Mouse (Mus musculus) heart, adult 11 months (tissue): ENCODE measurements around the gene Mapkapk5.

ENCODE experiments used
- DNase-seq: peaks from one replicate; pipeline ENCODE4 v3.0.0; 2022

Mapkapk5 gene

DNA sequence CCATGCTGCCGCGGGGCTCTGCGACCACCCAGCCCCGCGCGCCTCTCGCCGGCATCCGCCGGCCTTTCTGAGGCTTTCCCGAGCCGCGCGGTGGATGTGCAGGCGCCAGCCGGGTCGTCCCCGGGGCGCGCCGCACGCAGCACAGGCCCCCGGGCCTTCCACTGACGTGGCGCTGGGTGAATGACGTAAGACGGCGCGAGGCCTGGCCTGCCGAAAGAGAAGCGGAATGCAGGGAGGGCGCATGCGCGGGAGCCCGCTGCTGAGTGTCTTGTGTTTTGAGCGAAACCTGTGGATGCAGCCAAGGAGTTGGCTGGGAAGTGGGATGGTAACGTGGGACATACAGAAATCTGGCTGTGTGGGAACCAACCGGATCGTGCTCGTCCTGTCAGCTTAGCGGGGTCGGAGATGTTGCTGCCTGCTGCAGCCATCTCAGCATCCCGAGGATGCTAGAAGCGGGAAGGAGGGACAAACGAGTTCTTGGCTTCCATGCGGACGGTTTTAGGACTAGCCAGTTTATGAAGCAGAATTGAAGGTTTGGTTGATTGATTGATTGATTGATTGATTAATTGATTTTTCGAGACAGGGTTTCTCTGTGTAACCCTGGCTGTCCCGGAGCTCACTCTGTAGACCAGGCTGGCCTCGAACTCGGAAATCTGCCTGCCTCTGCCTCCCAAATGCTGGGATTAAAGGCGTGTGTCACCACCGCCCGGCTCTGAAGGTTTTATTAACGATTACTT, at the start of gene Mapkapk5:
Gene Mapkapk5, minus strand, starts transcription at position 113 of the 737 bp plus-strand sequence.
- peak; percentile 99 for DNase-seq

DNA sequence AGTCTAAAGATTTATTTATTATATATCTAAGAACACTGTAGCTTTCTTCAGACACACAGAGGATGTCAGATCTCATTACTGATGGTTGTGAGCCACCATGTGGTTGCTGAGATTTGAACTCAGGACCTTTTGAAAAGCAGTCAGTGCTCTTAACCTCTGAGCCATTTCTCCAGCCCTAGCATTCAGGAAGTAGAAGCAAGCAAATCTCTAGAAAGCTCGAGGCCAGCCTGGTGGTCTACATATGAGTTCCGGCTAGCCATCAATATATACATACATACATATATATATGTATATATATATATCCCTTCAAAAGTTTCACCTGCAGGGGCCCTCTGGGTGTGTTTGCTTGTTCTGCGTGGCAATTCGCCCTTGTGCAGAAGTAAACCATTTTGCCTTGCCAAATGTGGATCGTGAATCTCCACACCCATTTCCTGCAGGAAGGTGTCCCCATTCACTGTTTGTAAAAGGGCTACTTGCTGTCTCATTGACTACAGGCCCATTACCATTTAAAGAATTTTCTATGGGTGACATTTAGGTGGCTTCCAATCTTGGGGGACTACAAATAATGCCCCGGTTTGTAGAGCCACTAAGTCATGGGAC, 49.1 kb upstream of the Mapkapk5 start:
- peak; percentile 92 for DNase-seq

DNA sequence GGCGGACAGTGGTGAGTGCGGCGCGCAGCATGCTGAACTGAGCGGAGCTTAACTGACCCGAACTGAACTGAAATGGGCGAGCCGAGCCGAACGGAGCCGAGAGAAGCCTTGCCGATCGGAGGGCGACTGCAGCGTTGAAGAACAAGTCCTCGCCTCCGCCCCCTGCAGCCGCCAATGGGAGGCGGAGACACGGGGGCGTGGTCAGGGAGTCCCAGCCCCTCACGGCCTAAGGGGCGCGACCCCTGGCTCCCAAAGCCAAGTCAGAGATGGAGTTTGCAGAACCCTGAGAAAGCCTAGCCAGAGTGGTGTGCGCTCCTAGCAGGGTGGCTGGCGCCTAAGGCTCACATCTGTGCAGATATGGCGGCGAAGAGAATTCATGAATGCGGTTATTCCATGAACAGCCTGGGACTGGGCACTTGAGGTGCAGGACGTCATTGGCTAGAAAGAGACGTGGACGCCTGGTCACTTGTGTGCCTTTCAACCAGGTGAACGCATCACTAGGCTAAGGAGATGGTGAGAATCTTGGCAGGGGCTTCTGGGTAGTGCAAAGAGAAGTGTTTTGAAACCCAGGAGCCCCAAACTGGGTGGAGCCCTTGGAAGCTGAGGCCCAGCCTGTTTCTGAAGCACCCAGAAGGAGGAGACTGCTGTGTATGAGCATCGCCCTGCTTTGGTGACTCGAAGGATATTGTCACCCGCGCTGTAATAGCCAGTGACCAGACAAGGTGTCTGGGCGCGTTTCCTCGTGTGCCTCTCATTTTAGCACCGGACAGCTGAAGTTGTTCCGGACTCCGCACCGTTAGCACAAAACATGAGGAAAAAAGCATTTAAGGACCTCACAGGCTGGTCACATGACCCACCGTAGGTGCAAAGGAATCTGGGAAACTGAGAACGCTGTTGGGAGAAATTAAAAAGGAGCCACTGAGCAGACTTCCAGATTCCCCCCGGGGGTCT, 48.0 kb upstream of the Mapkapk5 start, which contains the start of gene Aldh2:
Gene Aldh2, minus strand, starts transcription at position 374 of the 951 bp plus-strand sequence.
- DNase-seq: peak; percentile 99

DNA sequence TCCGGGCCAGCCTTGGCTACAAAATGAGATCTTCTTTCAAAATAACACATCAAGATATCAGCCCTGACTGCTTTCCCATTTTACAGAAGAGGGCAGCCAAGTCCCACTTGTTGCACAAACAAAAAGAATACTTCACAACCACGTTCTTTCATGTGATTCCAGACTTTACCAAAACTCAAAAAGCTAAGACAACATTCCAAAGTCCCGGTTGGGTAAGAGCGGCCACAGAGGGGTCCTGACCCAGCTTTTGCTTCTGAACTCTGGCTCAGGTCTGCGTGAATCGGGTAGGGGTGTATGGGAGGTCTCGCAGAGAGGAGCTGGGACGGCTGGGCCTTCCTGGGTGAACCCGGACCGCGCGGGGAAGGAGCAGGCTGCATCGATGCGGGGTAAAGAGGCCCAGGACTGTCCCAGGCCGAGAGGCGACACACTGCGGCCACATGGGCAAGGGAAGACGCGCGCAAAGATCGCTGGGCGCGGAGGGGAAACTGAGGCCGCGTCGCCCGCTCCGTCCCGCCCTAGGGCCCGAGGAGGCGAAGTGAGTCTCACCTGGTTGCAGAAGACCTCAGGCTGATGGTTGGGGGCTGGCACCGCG, 47.2 kb upstream of the Mapkapk5 start:
- DNase-seq: peak; percentile 84

DNA sequence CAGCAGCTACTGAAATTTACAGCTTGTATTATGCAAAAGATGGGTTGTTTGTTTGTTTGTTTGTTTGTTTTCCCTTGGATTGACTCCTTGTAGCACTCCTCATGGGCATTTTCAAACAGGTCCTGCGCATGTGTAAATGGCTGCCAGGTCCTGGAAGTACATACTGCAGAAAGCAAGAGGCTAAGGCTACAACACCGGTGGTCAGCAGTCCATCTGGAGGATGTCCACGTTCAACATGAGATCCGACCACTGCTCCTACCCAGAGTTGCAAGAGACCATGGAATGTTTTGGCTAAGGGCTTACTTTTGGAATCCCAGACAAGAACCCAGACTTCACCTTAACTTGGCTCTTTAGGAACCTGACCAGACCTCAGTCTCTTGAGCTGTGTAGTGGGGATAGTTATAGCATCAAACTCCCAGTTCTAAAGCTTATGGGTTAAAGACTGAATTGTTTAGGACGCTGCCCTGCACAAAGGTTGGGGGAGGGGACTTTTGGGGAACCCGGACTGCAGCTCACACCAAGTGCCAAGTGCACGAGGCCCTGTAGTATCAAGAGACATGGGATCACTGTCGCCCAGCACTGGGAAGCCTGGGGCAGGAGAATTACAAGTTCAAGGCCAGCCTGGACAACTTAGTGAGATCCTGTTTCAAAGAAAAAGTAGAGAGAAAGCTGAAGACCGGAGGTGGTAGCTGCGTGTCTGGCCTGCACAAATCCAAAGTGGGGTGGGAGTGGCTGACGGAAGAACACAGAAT, 46.5 kb upstream of the Mapkapk5 start:
- DNase-seq: peak; percentile 94

DNA sequence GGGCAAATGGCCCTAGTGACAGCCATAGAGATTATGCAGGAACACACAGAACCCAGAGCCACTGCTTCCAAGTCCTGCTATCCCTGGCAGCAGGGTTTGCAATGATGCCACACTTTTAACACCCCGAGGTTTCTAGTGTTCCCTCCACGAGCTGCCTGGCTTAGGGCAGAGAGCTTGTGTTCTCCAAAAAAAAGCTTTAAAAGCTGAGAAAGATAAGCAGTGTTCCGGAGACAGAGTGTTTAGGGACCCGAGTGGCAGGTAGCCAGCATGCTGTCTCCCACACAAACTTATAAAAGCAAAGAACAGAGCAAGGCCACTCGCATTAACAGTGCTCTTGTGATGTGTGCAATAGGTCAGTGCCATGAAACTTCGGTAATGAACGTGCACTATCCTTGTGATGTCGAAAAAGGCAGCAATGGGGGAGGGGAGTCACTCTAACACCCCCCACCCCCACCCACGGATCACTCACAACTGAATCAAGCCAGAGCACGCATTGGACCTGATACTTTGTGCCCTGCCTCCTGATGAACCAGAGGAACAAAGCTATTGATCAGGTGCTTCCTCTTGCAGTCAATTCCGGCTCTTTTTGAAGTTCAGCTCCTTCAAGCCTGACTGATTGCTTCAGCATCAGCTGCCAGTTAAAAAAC, 45.8 kb upstream of the Mapkapk5 start:
- DNase-seq: peak; percentile 96

DNA sequence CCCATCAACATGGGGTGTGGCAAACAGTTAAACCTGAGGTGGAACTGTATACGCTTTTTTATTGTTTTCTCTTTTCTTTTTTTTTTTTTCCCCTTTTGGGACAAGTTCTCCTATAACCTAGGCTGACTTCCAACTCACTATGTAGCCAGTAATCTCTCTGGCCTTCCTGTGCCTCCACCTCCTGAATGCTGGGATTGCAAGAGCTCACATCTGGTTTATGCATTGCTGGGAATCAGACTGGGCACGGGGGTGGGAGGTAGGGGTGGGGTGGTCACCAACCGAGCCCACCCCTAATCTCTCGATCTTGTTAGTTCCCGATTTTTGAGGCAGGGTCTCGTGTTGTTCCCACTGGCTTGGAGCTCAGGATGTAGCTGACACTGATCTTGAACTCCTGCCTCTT, 44.2 kb upstream of the Mapkapk5 start:
- DNase-seq: peak; percentile 92

DNA sequence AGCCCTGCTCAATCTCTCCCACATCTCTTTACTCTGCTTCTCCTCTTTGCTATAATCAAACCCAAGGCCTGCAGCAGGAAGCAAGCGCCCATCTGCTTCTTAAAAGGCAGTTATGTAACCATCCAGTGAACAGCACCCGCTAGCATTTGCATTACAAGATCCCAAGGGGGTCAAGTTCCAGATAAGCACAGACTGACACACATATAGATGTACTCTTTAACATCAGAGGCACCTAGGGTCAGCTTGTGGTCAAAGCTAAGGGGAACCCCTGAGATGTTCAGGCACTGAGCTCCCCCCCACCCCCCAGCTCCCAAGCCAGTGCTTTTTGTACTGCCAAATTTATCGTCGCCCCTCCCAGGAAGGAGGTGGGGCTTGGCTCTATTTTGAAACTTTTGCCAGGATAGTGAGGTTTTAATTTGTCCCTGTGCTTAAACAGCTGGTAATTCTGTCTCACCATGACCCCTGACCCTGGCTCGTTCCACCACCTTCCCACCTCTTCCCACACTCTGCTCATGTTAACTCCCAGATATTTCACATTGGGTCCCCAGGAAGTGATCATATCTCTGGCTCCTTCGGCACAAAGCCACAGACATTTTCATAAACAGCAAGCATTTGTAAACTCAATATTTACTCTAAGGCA, 40.8 kb upstream of the Mapkapk5 start:
- DNase-seq: peak; percentile 99

DNA sequence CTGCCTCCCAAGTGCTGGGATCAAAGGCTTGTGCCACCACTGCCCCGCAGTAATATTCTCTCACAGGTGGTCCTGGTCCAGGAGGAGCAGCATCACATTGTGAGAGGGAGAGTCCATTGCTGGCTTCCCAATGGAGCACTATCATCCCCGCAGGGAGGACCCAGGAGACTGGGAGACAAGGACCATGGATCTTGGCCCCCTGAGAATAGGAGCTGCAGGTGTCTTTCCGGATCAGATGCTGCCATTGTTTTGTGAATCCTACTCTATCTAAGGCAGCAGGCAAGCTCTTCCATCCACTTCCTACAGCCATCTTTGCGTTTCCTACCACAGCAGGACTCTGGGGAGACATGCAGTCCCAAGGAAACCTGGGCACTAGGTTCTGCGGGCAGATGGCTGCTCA, 40.0 kb upstream of the Mapkapk5 start:
- peak; percentile 95 for DNase-seq

DNA sequence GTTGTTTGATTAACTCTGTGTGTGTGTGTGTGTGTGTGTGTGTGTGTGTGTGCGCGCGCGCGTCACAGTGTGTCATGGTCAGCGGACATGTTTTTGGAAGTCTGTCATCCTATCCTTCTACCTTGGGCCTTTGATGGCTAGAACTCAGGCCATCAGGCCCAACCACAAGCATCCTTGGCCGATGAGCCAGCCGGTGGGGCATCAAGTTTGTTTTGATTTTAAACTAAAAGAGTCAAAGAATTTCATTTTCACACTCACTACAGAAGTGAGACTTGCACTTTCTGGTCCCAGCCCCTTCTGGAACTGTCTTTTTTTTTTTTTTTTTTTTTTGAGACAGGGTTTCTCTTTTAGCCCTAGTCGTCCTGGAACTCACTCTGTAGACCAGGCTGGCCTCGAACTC, 39.3 kb upstream of the Mapkapk5 start:
- no peak for DNase-seq

DNA sequence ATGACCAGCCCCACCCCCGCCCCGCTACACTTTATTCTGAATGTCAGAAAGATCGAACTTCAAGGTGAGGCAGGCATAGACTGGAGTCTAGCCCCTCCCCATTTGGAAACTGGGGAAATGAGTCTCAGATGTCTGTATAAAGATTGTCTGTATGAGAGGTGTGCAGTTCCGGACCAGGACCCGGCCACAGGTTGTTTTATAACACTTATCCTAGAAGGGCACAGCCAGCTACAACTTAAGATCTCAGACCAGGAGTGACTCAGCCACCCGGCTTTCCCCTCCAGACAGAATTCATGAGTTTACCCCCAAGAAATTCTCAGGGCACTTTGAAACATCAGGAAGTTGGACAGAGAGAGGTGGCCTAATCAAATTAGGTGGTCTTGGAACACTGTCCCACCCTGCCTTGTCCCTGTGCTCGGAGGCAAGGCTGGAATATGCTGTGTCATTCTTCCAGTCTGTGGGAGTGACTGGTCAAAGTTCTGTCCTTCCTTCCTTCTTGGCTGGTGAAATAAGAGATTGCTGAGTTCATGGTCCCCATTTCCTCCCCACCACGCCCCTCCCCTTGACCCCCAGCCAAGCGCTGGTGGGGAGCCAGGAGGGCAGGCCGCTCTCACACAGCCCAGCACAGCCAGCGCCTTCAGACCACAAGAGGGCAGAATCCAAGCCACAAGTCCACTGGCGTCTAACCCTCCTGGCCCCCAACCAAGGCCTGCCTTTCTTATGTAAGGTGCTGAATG, 38.2 kb upstream of the Mapkapk5 start:
- peak; percentile 100 for DNase-seq

DNA sequence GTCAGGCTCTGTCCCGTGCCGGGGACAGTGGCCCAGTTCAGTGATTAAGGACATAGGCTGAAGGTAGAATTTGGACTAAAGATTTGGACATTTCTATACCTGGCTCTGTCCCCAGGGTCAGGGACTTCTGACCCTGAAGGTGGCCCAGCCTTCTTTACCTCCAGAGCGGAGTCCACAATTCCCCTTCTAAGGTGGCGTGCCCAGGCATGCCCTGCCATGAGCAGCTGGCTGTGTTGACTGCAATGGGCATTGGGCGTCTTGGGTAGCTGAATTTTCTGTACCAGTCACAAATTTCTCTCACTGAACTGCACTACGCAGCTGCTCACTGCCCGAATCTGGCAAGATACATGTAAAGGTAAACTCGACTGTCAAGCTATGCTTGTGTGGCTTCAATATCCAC, 36.2 kb upstream of the Mapkapk5 start:
- no peak for DNase-seq

DNA sequence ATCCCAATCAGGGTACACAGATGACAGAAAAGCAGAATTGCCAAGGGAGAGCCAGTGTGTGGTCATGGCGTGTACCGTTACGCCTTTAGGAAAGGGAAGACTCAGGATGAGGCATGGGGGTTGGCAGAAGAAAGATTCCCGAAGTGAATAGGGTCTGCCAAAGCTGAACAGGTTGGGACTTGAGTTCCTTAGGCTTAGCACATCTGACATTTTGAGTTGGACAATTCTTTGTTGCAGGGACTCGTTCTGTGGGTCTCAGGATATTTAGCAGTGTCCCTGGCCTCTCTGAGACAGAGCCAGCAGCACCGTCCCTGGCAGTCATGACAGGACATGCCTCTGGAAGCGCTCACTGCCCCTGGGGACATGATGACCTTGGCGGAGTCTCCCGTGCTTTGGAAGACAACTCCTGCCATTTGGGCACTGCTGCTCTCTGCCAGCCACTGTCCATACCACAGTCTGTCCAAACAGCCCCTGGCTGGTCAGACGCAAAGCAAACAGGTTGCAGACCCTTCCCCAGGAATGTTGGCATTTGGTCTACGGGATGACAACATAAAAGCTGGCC, 31.3 kb upstream of the Mapkapk5 start:
- DNase-seq: peak; percentile 95

DNA sequence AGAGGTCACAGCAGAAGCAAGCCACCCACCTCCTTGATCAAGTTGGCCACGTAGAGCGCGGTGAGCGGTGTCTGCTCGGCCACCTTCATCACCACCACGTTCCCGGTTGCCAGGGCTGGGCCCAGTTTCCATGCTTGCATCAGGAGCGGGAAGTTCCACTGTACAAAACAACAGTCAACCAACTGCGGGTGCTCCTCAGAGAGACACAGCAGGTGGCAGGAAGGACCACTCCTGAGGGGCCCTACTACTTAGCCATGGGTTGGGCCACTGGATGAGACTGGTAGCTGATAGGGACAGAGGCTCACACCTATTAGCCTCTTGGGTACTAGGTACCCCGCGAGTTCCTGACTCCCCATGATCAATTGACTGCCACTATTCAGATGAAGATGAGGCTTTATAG, 30.2 kb upstream of the Mapkapk5 start:
- peak; percentile 84 for DNase-seq

DNA sequence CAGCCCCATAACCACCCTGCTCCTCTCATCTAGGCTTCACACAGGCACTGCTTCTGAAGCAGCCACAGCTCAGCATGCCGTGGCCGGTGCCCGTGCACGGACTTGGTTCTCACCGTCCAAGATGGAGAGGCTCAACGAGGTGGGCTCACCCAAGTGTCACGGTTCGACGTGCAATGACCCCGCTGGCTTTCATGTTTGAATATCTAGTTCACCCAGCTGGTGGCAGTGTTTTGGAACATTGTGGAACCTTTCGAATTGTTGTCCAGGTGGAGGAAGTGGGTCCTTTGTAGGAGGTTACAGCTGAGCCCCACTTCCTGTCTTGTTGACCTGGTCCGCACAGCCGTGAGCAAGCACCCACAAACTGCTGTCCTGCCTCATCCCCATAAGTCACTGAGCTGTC, 28.4 kb upstream of the Mapkapk5 start:
- DNase-seq: peak; percentile 91

DNA sequence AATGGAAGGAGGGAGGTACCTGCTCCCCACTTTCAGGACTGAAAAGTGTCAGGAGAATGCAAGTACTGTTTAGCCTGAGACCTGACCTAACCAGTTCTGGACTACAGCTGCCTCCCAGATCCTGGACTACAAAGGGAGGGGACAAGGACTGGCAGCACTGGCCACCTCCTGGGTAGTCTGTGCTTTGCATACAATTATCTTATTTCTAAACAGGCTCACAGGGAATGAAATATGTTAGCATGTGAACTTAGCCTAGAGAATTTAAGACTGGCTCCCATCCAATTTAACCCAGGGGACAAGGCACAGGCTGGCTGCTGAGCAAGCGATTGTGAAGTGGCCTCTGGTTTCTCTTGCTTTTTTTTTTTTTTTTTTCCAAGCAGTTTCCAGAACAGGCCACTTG, 25.1 kb upstream of the Mapkapk5 start:
- no peak for DNase-seq

DNA sequence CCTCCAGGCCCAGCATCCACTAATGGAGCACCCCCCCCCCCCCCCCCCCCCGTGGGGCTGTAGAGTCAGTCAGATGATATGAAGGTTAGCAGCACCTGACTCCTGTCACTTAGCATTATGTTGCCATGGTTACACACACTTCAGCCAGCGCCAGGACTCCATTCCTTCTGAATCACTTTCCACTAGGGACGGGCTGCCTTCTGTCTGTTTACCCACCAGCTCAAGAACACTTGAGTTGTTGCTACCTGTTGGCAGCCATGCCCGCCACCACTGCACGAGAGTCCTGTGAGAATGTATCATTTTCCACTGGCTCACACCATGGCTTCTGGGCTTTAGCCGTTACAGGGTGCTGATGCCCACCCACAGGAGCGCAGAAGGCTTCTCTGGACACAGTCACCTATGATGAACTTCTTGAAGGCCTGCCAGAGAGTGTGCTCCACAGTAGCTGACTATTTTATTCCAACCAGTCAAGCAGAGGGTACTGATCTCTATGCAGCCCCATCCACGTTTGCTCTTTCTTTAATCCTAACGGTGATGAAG, 24.2 kb upstream of the Mapkapk5 start:
- DNase-seq: peak; percentile 91

DNA sequence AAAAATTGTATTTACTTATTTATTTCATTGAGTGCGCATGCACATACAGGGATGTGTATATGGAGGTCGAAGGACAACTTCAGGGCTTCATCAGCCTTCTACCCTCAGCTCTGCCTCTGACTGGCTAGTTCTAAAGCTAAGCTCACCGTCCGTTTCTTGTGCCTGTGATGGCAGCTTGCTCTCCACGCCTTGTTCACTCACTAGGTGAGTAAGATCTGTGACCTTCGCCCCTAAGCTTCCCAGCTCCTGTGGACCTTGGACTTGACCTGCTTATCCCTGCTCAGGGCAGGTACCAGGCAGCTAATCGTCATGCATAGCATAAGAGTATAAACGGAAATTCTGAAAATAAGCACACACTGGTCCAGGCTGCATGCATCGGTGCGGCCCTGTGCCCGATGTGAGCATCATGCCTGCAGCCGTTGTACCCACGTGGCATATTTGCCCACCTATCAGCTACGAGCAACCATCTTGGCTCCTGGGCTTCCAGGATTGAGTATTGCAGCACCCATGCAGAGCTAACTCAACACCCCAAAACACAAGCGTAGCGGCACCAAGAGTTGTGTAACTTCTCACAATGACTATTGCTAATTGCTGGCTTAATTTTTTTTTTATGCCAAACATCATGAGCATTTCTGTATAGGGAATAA, 20.5 kb upstream of the Mapkapk5 start:
- DNase-seq: peak; percentile 87

DNA sequence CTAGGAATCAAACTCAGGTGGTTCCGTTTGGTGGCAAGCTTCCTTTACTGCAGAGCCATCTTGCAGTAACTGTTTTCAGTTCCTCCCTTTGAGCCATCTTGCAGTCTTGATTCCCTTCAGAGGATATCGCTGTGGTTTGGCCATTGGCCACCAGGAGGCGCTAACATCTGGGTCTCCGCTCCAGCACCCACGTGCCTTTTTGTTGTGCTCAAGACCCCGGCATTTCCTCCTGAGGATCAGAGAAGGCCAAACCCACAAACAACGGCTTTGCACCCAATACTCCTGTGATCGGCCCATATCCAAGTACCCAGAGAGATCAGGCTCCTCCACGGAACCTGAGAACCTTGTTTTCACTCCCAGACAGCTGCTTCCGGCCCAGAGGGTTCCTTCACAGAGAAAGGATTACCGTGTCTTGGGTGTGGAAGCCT, 18.8 kb upstream of the Mapkapk5 start:
- DNase-seq: peak; percentile 98
